Comparison of ENCODE assay signal across 8 mouse cellular contexts in the genomic region with DNA sequence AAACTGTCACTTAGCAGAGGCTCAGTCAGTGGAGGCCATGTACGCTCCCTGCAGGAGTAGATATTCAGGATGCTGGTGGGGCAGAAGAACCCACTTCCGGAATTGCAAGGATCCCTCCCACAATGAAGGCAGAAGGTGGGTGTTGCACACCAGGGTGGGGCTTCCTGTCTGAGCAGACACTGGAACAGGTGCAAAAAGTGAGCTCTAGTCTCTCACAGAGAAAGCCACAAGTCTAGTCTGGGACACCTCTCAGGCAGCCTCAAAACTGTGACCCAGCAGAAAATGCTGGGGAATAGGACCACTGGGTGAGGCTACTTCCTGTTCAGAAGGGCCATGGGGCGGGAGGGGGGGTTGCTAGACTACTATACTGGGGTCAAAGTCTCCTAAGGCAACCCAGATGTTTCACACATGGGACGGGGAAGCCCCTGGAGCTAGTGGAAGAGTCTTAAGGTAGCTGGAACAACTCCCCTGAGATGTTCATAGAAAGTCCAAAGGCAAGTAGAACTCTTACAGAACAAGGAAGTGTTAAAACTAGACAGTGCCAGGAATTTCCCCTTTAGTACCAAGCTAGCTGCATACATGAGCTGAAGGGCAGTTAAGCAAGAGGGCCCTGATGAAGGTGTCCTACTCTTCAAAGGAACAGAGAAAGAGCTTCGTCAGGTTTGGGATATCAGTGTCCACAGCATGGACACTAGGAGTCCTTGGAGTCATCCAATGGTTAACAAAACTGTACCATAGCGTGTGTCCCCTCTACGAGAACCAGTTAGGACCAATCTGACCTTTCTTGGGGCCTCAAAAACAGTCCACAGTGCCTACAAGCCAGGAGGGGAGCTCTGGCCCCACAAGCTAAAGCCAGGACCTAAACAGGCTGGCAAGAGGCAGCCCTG. TPM values are rescaled to one million over a fixed set of nuclear protein-coding genes. Genes with fewer than 3 reads are reported as not detected.
A peak's percentile ranks its signal among the peaks of the same experiment; 100 is the strongest.
DNase-seq lines count a peak whose midpoint lies in the region; ATAC-seq and TF ChIP-seq lines count a peak whose summit lies in the region.

No protein-coding gene starts in this region.

- DNase-seq in hindbrain, embryonic 10.5 days (ENCODE audit: low spot score), result no peak
- DNase-seq in hindbrain, embryonic 11.5 days (ENCODE audit: low spot score), result no peak
- DNase-seq in ES-E14 (ENCODE audit: low read depth, low spot score), result no peak
- DNase-seq in spleen, adult 2 months (ENCODE audit: low read depth in 1 of 2, low spot score in 2 of 2), result peak; percentile 66 to 76
- DNase-seq in cerebellum, adult 18-20 months, result no peak
- DNase-seq in frontal cortex, postnatal 25 days (ENCODE audit: low spot score in 2 of 2), result no peak
- DNase-seq in right cerebral cortex, postnatal 14 days, result no peak

- in situ Hi-C loops in ES-E14 (cut with MboI; ENCODE audit: low sequenced_read_pairs in 2 of 2, unreplicated experiment in 2 of 2), result no loop called here

- H3K27ac ChIP-seq in hindbrain, embryonic 10.5 days, result peak overlapping the region; percentile 57
- no peak overlapping the region for H3K27ac ChIP-seq in hindbrain, embryonic 11.5 days (ENCODE audit: low read depth, low read length)
- H3K27ac ChIP-seq in ES-E14 (ENCODE audit: insufficient read depth, low read depth, low read length, poor library complexity, severe bottlenecking), result peak overlapping the region; percentile 51
- peak overlapping the region; percentile 36; the same call in 1 of the 2 replicates for H3K27ac ChIP-seq in limb, embryonic 12.5 days
- peak overlapping the region; percentile 83 for H3K27ac ChIP-seq in spleen, adult 2 months (ENCODE audit: insufficient read depth, low read length)

- H3K9ac ChIP-seq in hindbrain, embryonic 11.5 days (ENCODE audit: low read depth, low read length), result no peak overlapping the region
- H3K9ac ChIP-seq in ES-E14 (ENCODE audit: insufficient read depth, low read depth, low read length, poor library complexity, severe bottlenecking), result peak overlapping the region; percentile 29; the same call in 1 of the 2 replicates
- no peak overlapping the region for H3K9ac ChIP-seq in limb, embryonic 12.5 days (replicated peaks)

- 0 out of 2 replicates have a peak, but pooled peaks cover 5% of the 10 kb centered on the region for H3K9me3 ChIP-seq in hindbrain, embryonic 10.5 days
- H3K9me3 ChIP-seq in hindbrain, embryonic 11.5 days (ENCODE audit: control insufficient read depth, low read length), result no peaks in the 10 kb centered on the region
- H3K9me3 ChIP-seq in ES-E14 (ENCODE audit: control insufficient read depth, insufficient read depth, low read depth, low read length), result no peaks in the 10 kb centered on the region
- H3K9me3 ChIP-seq in limb, embryonic 12.5 days, result no peaks in the 10 kb centered on the region

- no peak for TF ChIP-seq CTCF in spleen, adult 2 months (IDR thresholded peaks at IDR 0.05; ENCODE audit: extremely low read depth, insufficient read depth, insufficient read length, insufficient replicate concordance)

- WGBS in hindbrain, embryonic 10.5 days, result 78% methylated on average over 7 of the region's 7 CpGs
- 82% methylated on average over 7 of the region's 7 CpGs for WGBS in hindbrain, embryonic 11.5 days
- WGBS in limb, embryonic 12.5 days, result 64% methylated on average over 7 of the region's 7 CpGs
- 13% methylated on average over 7 of the region's 7 CpGs for WGBS in spleen, adult 2 months

- no peak overlapping the region for H3K4me3 ChIP-seq in hindbrain, embryonic 10.5 days
- H3K4me3 ChIP-seq in hindbrain, embryonic 11.5 days (ENCODE audit: low read depth, low read length), result no peak overlapping the region
- peak overlapping the region in 1 of 2 experiments; percentile 8; a peak in 2 of 4 replicates for H3K4me3 ChIP-seq in ES-E14 (ENCODE audit: insufficient read depth in 1 of 2, low read depth in 1 of 2, low read length in 2 of 2, poor library complexity in 1 of 2, severe bottlenecking in 1 of 2)
- no peak overlapping the region for H3K4me3 ChIP-seq in limb, embryonic 12.5 days (replicated peaks)
- no peak overlapping the region for H3K4me3 ChIP-seq in spleen, adult 2 months (ENCODE audit: extremely low read depth, insufficient read depth, insufficient read length)

- H3K4me2 ChIP-seq in hindbrain, embryonic 11.5 days (replicated peaks; ENCODE audit: low read depth, low read length), result no peak overlapping the region
- H3K4me2 ChIP-seq in limb, embryonic 12.5 days, result no peak overlapping the region

- peaks cover 50% of the 10 kb centered on the region for H3K4me1 ChIP-seq in hindbrain, embryonic 10.5 days (replicated peaks)
- H3K4me1 ChIP-seq in hindbrain, embryonic 11.5 days (replicated peaks; ENCODE audit: control insufficient read depth, insufficient read depth, low read length), result peaks cover 3% of the 10 kb centered on the region; the same call in 1 of the 2 replicates
- peaks cover 28 to 54% of the 10 kb centered on the region in 2 experiments; a peak in 3 of 4 replicates for H3K4me1 ChIP-seq in ES-E14 (ENCODE audit: control insufficient read depth in 2 of 2, insufficient read depth in 2 of 2, low read length in 2 of 2, poor library complexity in 1 of 2)
- H3K4me1 ChIP-seq in limb, embryonic 12.5 days (replicated peaks), result peaks cover 68% of the 10 kb centered on the region
- H3K4me1 ChIP-seq in spleen, adult 2 months (ENCODE audit: control insufficient read depth, insufficient read depth, insufficient read length), result peaks cover 39% of the 10 kb centered on the region

- TF ChIP-seq POLR2A in spleen, adult 2 months (IDR thresholded peaks at IDR 0.05; ENCODE audit: low read depth, low read length), result no peak

- no peak for ATAC-seq in hindbrain, embryonic 11.5 days (ENCODE audit: low FRiP score)
- no peak for ATAC-seq in limb, embryonic 12.5 days (ENCODE audit: insufficient number of reproducible peaks, insufficient read depth, low FRiP score, low TSS enrichment, low read depth)

- no peaks in the 10 kb centered on the region for H3K27me3 ChIP-seq in hindbrain, embryonic 10.5 days (ENCODE audit: insufficient read depth, poor library complexity, severe bottlenecking)
- H3K27me3 ChIP-seq in hindbrain, embryonic 11.5 days (ENCODE audit: control insufficient read depth, insufficient read depth, low read length), result no peaks in the 10 kb centered on the region
- H3K27me3 ChIP-seq in limb, embryonic 12.5 days, result no peaks in the 10 kb centered on the region
- H3K27me3 ChIP-seq in spleen, adult 2 months (ENCODE audit: control insufficient read depth, insufficient read depth, low read length), result no peaks in the 10 kb centered on the region

- peaks cover 48% of the 10 kb centered on the region for H3K36me3 ChIP-seq in hindbrain, embryonic 10.5 days
- peaks cover 5% of the 10 kb centered on the region; the same call in 1 of the 2 replicates for H3K36me3 ChIP-seq in hindbrain, embryonic 11.5 days (ENCODE audit: control insufficient read depth, insufficient read depth, low read length)
- H3K36me3 ChIP-seq in ES-E14 (ENCODE audit: control insufficient read depth, insufficient read depth, low read length, poor library complexity, severe bottlenecking), result peaks cover 15% of the 10 kb centered on the region
- H3K36me3 ChIP-seq in limb, embryonic 12.5 days, result peaks cover 30% of the 10 kb centered on the region
- H3K36me3 ChIP-seq in spleen, adult 2 months (ENCODE audit: control insufficient read depth, insufficient read depth, low read length), result peaks cover 19% of the 10 kb centered on the region

TF ChIP-seq in ES-E14, 5 proteins besides CTCF, POLR2A, EP300 and RAD21:
- TF ChIP-seq ZC3H11A (IDR thresholded peaks at IDR 0.05; ENCODE audit: borderline replicate concordance, low read depth, low read length) (no peak), ZNF384 (IDR thresholded peaks at IDR 0.05; ENCODE audit: low read depth, low read length) (no peak), MAFK (IDR thresholded peaks at IDR 0.05; ENCODE audit: insufficient read depth, low read depth, low read length) (no peak), CHD2 (IDR thresholded peaks at IDR 0.05; ENCODE audit: low read depth, low read length) (no peak)

RNA-seq across cellular contexts. Expression of gene Ski, which starts 59.7 kb away (rescaled TPM):
- polyA plus RNA-seq in hindbrain, embryonic 10.5 days (2016; fragmentation: Nextera tagmentation; extraction: Ambion mirVana), result 9.3 and 10.1 TPM in 2 replicates
- polyA plus RNA-seq in hindbrain, embryonic 11.5 days (2014; fragmentation: Nextera tagmentation; extraction: Ambion mirVana), result 13.4 and 21.0 TPM in 2 replicates
- 30.2 and 38.0 TPM in 2 replicates for total RNA-seq in ES-E14 (2012; rRNA removed)
- 18.4 and 18.8 TPM in 2 replicates for polyA plus RNA-seq in limb, embryonic 12.5 days (2016; fragmentation: Nextera tagmentation; extraction: Ambion mirVana)
- polyA plus RNA-seq in spleen, adult 2 months (2012; rRNA removed), result 32.2 and 40.6 TPM in 2 replicates

Comparison
In these comparisons a context has a peak if more than half of its experiments do, and no peak if none do; other contexts are left out.
1. DNase-seq: peak in spleen, adult 2 months (2 of 2); none in hindbrain, embryonic 10.5 days (single experiment), hindbrain, embryonic 11.5 days (single experiment), ES-E14 (single experiment), cerebellum, adult 18-20 months (0 of 2), frontal cortex, postnatal 25 days (0 of 2) and right cerebral cortex, postnatal 14 days (single experiment).